Mouse (Mus musculus): Measurements from ENCODE around the gene Wasf1.

Gene Wasf1

GRCm38 (mm10) chr10:40895765-40896164 is 12.5 kb downstream of the Wasf1 start:
- DNase-seq (ENCODE audit: low read depth): no peak

GRCm38 (mm10) chr10:40896656-40897055 is 13.4 kb downstream of the Wasf1 start:
- DNase-seq (ENCODE audit: low read depth): no peak

GRCm38 (mm10) chr10:40901786-40902185 is 18.5 kb downstream of the Wasf1 start:
- no peak for DNase-seq (ENCODE audit: low read depth)

- no peak for DNase-seq (ENCODE audit: low read depth)
These were observed 22.9 kb downstream of the Wasf1 start for GRCm38 (mm10) chr10:40906131-40906530.

- no peak for DNase-seq (ENCODE audit: low read depth)
These were observed 23.5 kb downstream of the Wasf1 start for GRCm38 (mm10) chr10:40906802-40907201.

GRCm38 (mm10) chr10:40908580-40908979 is 25.3 kb downstream of the Wasf1 start:
- DNase-seq (ENCODE audit: low read depth): no peak

- DNase-seq (ENCODE audit: low read depth): no peak
These were observed 27.5 kb downstream of the Wasf1 start for GRCm38 (mm10) chr10:40910811-40911210.

- no peak for DNase-seq (ENCODE audit: low read depth)
These were observed 32.0 kb downstream of the Wasf1 start for GRCm38 (mm10) chr10:40915240-40915639.

- no peak for DNase-seq (ENCODE audit: low read depth)
These were observed 35.6 kb downstream of the Wasf1 start for GRCm38 (mm10) chr10:40918669-40919440.

GRCm38 (mm10) chr10:40919464-40919863 is 36.2 kb downstream of the Wasf1 start:
- no peak for DNase-seq (ENCODE audit: low read depth)

GRCm38 (mm10) chr10:40932995-40933394 is 49.7 kb downstream of the Wasf1 start:
- no peak for DNase-seq (ENCODE audit: low read depth)

- no peak for DNase-seq (ENCODE audit: low read depth)
These were observed 53.0 kb downstream of the Wasf1 start for GRCm38 (mm10) chr10:40936160-40936726.

GRCm38 (mm10) chr10:40937569-40937968 is 54.3 kb downstream of the Wasf1 start:
- no peak for DNase-seq (ENCODE audit: low read depth)

- DNase-seq (ENCODE audit: low read depth): no peak
These were observed 59.4 kb downstream of the Wasf1 start for GRCm38 (mm10) chr10:40942688-40943087.

- DNase-seq (ENCODE audit: low read depth): no peak
These were observed 66.9 kb downstream of the Wasf1 start for GRCm38 (mm10) chr10:40950176-40950575.

- no peak for DNase-seq (ENCODE audit: low read depth)
These were observed 72.9 kb downstream of the Wasf1 start for GRCm38 (mm10) chr10:40956206-40956605.

- DNase-seq (ENCODE audit: low read depth): peak; percentile 34
These were observed 78.1 kb downstream of the Wasf1 start for GRCm38 (mm10) chr10:40961365-40961764.

GRCm38 (mm10) chr10:40962008-40962407 is 78.7 kb downstream of the Wasf1 start:
- DNase-seq (ENCODE audit: low read depth): no peak

- DNase-seq (ENCODE audit: low read depth): no peak
These were observed 81.3 kb downstream of the Wasf1 start for GRCm38 (mm10) chr10:40964546-40964945.

- DNase-seq (ENCODE audit: low read depth): no peak
These were observed 85.3 kb downstream of the Wasf1 start for GRCm38 (mm10) chr10:40968551-40968950.

- DNase-seq (ENCODE audit: low read depth): no peak
These were observed 86.2 kb downstream of the Wasf1 start for GRCm38 (mm10) chr10:40969372-40970033.

- DNase-seq (ENCODE audit: low read depth): no peak
These were observed 87.4 kb downstream of the Wasf1 start for GRCm38 (mm10) chr10:40970601-40971245.

GRCm38 (mm10) chr10:40971256-40971655 is 88.0 kb downstream of the Wasf1 start:
- DNase-seq (ENCODE audit: low read depth): no peak

All from c-Kit-positive CD71-positive TER-119-negative erythroid progenitor cells, embryonic 14.5 days (primary cell).